Mouse (Mus musculus) lung, adult 2 months (tissue): ENCODE data around the gene Rapgefl1.

Source experiments
- CTCF ChIP-seq: fragments of 200-500 bp; IDR thresholded peaks from 2 replicates; pipeline ENCODE4 v1.5.1; 2011; ENCODE audit warnings: mild to moderate bottlenecking, low read length, control low read depth; ENCODE audit not compliant: insufficient read depth
- POLR2A ChIP-seq: fragments of 200-500 bp; IDR thresholded peaks from 2 replicates; pipeline ENCODE4 v1.6.1; 2011; ENCODE audit warnings: low read depth, mild to moderate bottlenecking, control low read depth, low read length, borderline replicate concordance; ENCODE audit errors: extremely low read depth

DNA sequence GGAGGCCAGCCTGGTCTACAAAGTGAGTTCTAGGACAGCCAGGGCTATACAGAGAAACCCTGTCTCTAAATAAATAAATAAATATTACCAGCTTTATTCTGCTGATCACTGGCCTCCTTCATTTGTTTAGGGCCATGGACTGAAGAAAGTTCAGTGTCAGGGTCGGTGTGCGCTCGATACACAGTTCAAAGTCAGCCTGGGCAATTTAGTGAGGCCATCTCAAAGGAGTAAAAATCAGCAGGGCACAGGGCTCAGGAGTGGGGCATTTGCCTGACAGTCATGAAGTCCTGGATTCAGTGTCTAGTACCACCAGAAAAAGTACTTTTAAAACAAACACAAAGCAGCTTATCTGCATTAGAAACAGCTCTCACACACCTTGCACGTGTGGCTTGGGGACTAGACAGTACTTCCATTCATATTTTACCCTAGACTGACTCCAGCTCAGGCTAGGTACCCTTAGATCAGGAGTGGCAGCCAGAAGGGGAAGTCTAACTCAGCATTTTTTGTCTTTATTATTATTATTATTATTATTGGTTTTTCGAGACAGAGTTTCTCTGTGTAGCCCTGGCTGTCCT lies 45.9 kb upstream of the Rapgefl1 start:
- TF ChIP-seq CTCF (no peak), POLR2A (no peak)
